Mouse (Mus musculus) stomach, postnatal 0 days (tissue): ENCODE results near the gene Gripap1.

ENCODE experiments used
- CTCF ChIP-seq: IDR thresholded peaks from 2 replicates; pipeline ENCODE4 v1.5.1; 2016; ENCODE audit warnings: antibody characterized with exemption, low read depth, mild to moderate bottlenecking, moderate library complexity
- EP300 ChIP-seq: optimal IDR thresholded peaks from 2 replicates; pipeline ENCODE3; 2016; ENCODE audit warnings: antibody characterized with exemption

GRCm38 (mm10) chrX:7837146-7837545 lies 47.6 kb downstream of the Gripap1 start:
- TF ChIP-seq CTCF = no peak
- TF ChIP-seq EP300 = no peak
